8 mouse cellular contexts compared by ENCODE assay signal in genomic region chr9:96888742-96889344, GRCm38 (mm10). TPM values are rescaled to one million over a fixed set of nuclear protein-coding genes. Genes with fewer than 3 reads are reported as not detected.
DNase-seq lines count a peak whose midpoint lies in the region; ATAC-seq and TF ChIP-seq lines count a peak whose summit lies in the region.

No protein-coding gene starts in this region.

- H3K27me3 ChIP-seq in CH12.LX (replicated peaks): peaks cover 10% of the 10 kb centered on the region
- no peaks in the 10 kb centered on the region; the same call in 1 of the 2 replicates for H3K27me3 ChIP-seq in heart, embryonic 14.5 days (ENCODE audit: control insufficient read depth, insufficient read depth, low read length)
- H3K27me3 ChIP-seq in stomach, embryonic 16.5 days (ENCODE audit: control insufficient read depth, insufficient read depth, low read length): no peaks in the 10 kb centered on the region

- in situ Hi-C loops in CH12.LX (cut with MboI; ENCODE audit: low pct_ligation_motif_present, low pct_unique_long_range_greater_than_20kb, low sequenced_read_pairs): no loop called here

- H3K36me3 ChIP-seq in CH12.LX (replicated peaks in 1 of 2; ENCODE audit: control insufficient read depth in 1 of 2, insufficient read depth in 1 of 2, low read length in 1 of 2): peaks cover 0 to 4% of the 10 kb centered on the region in 2 experiments
- H3K36me3 ChIP-seq in heart, embryonic 14.5 days (ENCODE audit: control insufficient read depth, insufficient read depth, low read length): no peaks in the 10 kb centered on the region
- no peaks in the 10 kb centered on the region for H3K36me3 ChIP-seq in stomach, embryonic 16.5 days (ENCODE audit: control insufficient read depth, insufficient read depth, low read length)

- peak overlapping the region; percentile 54 to 70 (median 64) for H3K4me3 ChIP-seq in CH12.LX (replicated peaks in 1 of 3; ENCODE audit: low read depth in 2 of 3, low read length in 2 of 3, poor library complexity in 1 of 3)
- H3K4me3 ChIP-seq in heart, embryonic 14.5 days (ENCODE audit: control insufficient read depth in 1 of 2, insufficient read depth in 1 of 2, low read depth in 1 of 2, low read length in 2 of 2): peak overlapping the region; percentile 54 to 61
- H3K4me3 ChIP-seq in stomach, embryonic 16.5 days (replicated peaks; ENCODE audit: low read length): peak overlapping the region; percentile 71

- under 1% methylated on average over 35 of the region's 37 CpGs for WGBS in heart, embryonic 14.5 days
- under 1% methylated on average over 37 of the region's 37 CpGs for whole genome bisulfite sequencing in stomach, embryonic 16.5 days

- H3K9me3 ChIP-seq in CH12.LX (replicated peaks; ENCODE audit: low read length): peaks cover 2% of the 10 kb centered on the region
- no peaks in the 10 kb centered on the region for H3K9me3 ChIP-seq in heart, embryonic 14.5 days (ENCODE audit: control insufficient read depth, low read length)
- H3K9me3 ChIP-seq in stomach, embryonic 16.5 days (replicated peaks; ENCODE audit: control insufficient read depth, low read length): no peaks in the 10 kb centered on the region

- dilution Hi-C loops in CH12.LX (cut with MboI; ENCODE audit: extremely low pct_ligation_motif_present, extremely low pct_unique_long_range_greater_than_20kb, low sequenced_read_pairs): no loop called here

- H3K9ac ChIP-seq in CH12.LX (ENCODE audit: insufficient read depth, low read depth): peak overlapping the region; percentile 87
- peak overlapping the region; percentile 90 for H3K9ac ChIP-seq in heart, embryonic 14.5 days (ENCODE audit: low read length)
- peak overlapping the region; percentile 88 for H3K9ac ChIP-seq in stomach, embryonic 16.5 days (ENCODE audit: low read length)

- ATAC-seq in heart, embryonic 14.5 days (ENCODE audit: insufficient number of reproducible peaks, insufficient read depth, low FRiP score, low read depth): 0 out of 2 replicates have a peak, but pooled peaks have one; percentile 5
- peak; percentile 41 for ATAC-seq in megakaryocyte-erythroid progenitor cell, adult 5-6 weeks (replicated peaks; ENCODE audit: low FRiP score, low TSS enrichment, poor library complexity, severe bottlenecking)
- ATAC-seq in stomach, embryonic 16.5 days (ENCODE audit: insufficient read depth, low FRiP score): peak; percentile 39

- no peak for TF ChIP-seq POLR2A in CH12.LX (IDR thresholded peaks at IDR 0.05; ENCODE audit: low read depth, low read length)

- H3K4me2 ChIP-seq in CH12.LX (ENCODE audit: insufficient read depth, low read depth, poor library complexity, severe bottlenecking): peak overlapping the region; percentile 74
- H3K4me2 ChIP-seq in heart, embryonic 14.5 days (ENCODE audit: low read length): peak overlapping the region; percentile 92
- peak overlapping the region; percentile 88 for H3K4me2 ChIP-seq in stomach, embryonic 16.5 days (ENCODE audit: low read depth, low read length)

- TF ChIP-seq CTCF in CH12.LX (conservative IDR thresholded peaks at IDR 0.05 in 1 of 2, IDR thresholded peaks at IDR 0.05 in 1 of 2; ENCODE audit: low read depth in 2 of 2, low read length in 2 of 2): no peak

- H3K27ac ChIP-seq in CH12.LX (ENCODE audit: insufficient read depth, low read depth): no peak overlapping the region
- peak overlapping the region; percentile 6 to 49; a peak in 2 of 4 replicates for H3K27ac ChIP-seq in heart, embryonic 14.5 days (replicated peaks in 1 of 2; ENCODE audit: control insufficient read depth in 1 of 2, insufficient read depth in 1 of 2, low read depth in 2 of 2, low read length in 2 of 2)
- peak overlapping the region; percentile 8; the same call in 1 of the 2 replicates for H3K27ac ChIP-seq in stomach, embryonic 16.5 days (ENCODE audit: low read length)

- TF ChIP-seq RAD21 in CH12.LX (IDR thresholded peaks at IDR 0.05; ENCODE audit: low read depth, low read length): no peak

- no peaks in the 10 kb centered on the region for H3K79me2 ChIP-seq in CH12.LX (replicated peaks; ENCODE audit: control insufficient read depth, extremely low read depth, insufficient read depth, poor library complexity, severe bottlenecking)

- H3K4me1 ChIP-seq in CH12.LX (ENCODE audit: control insufficient read depth in 1 of 2, insufficient read depth in 2 of 2): peaks cover 0 to 18% of the 10 kb centered on the region in 2 experiments; a peak in 2 of 4 replicates
- peaks cover 30 to 47% of the 10 kb centered on the region in 2 experiments for H3K4me1 ChIP-seq in heart, embryonic 14.5 days (ENCODE audit: control insufficient read depth in 2 of 2, insufficient read depth in 2 of 2, low read length in 2 of 2)
- peaks cover 28% of the 10 kb centered on the region; the same call in 1 of the 2 replicates for H3K4me1 ChIP-seq in stomach, embryonic 16.5 days (ENCODE audit: control insufficient read depth, insufficient read depth, low read length)

- DNase-seq in CD4-positive helper T cell, adult 2 months (ENCODE audit: low read depth, low spot score): peak; percentile 47
- no peak for DNase-seq in CH12.LX (ENCODE audit: extremely low read depth)
- peak; percentile 65 to 74 for DNase-seq in cerebellum, postnatal 14 days
- peak; percentile 46 for DNase-seq in kidney, postnatal 10 days
- no peak for DNase-seq in yolk sac, embryonic 10.5 days (ENCODE audit: low spot score)

- no peak for TF ChIP-seq EP300 in CH12.LX (IDR thresholded peaks at IDR 0.05; ENCODE audit: low read length)

TF ChIP-seq in CH12.LX, 34 proteins besides CTCF, POLR2A, EP300 and RAD21:
- TF ChIP-seq E2F4 (IDR thresholded peaks at IDR 0.05; ENCODE audit: insufficient replicate concordance, low read depth, low read length) (no peak), MXI1 (IDR thresholded peaks at IDR 0.05; ENCODE audit: low read depth, low read length) (no peak), JUN (IDR thresholded peaks at IDR 0.05; ENCODE audit: insufficient read depth, low read depth, low read length) (no peak), CHD2 (IDR thresholded peaks at IDR 0.05; ENCODE audit: low read length) (no peak), HCFC1 (IDR thresholded peaks at IDR 0.05; ENCODE audit: low read depth, low read length) (no peak), ZNF384 (IDR thresholded peaks at IDR 0.05; ENCODE audit: low read depth, low read length) (no peak)

RNA-seq across cellular contexts. Expression of gene Pxylp1, which starts 3.6 kb away (rescaled TPM):
- 6.2 and 7.8 TPM in 2 replicates for total RNA-seq in CH12.LX (2012; rRNA removed)
- total RNA-seq in CH12.LX (2014; rRNA removed): 8.3 TPM in 2 replicates
- polyA plus RNA-seq in CH12.LX (2012; ENCODE audit: insufficient read length, low read depth): 10.1 and 12.0 TPM in 2 replicates
- polyA plus RNA-seq in heart, embryonic 14.5 days (2014; fragmentation: Nextera tagmentation; extraction: Ambion mirVana): 41.1 and 41.3 TPM in 2 replicates
- total RNA-seq in megakaryocyte-erythroid progenitor cell, adult 5-6 weeks (2014; fragmentation: Nextera tagmentation): 1.9 and 2.5 TPM in 2 replicates
- total RNA-seq in megakaryocyte-erythroid progenitor cell, adult 5-6 weeks (2017): 1.4 and 5.2 TPM in 2 replicates
- 28.9 and 33.1 TPM in 2 replicates for polyA plus RNA-seq in stomach, embryonic 16.5 days (2015; fragmentation: Nextera tagmentation; extraction: Ambion mirVana)

Comparison
In these comparisons a context has a peak if more than half of its experiments do, and no peak if none do; other contexts are left out.
1. DNase-seq: peak in CD4-positive helper T cell, adult 2 months (single experiment), cerebellum, postnatal 14 days (2 of 2) and kidney, postnatal 10 days (single experiment); none in CH12.LX (single experiment) and yolk sac, embryonic 10.5 days (single experiment).
2. Peak in every context shown above with its lines, with median percentiles within 50 percentile points of each other: H3K4me2 ChIP-seq, H3K4me3 ChIP-seq, H3K9ac ChIP-seq and ATAC-seq.